Mouse (Mus musculus): Measurements from ENCODE around the gene Tead4. TPM values are rescaled to one million over a fixed set of nuclear protein-coding genes. Genes with fewer than 3 reads are reported as not detected.
"Not testable (repeated sequence)": the region's sequence is repeated elsewhere in the genome, so short reads cannot be mapped to it uniquely, and the experiment has no call there.

Tead4 gene
- total RNA-seq, 1 experiment from 2014 or later: not detected

- ATAC-seq (replicated peaks; ENCODE audit: low read depth, poor library complexity, severe bottlenecking): no peak
Observed at GRCm38 (mm10) chr6:128254551-128254950, 46.1 kb downstream of the Tead4 start.

- ATAC-seq (replicated peaks; ENCODE audit: low read depth, poor library complexity, severe bottlenecking): no peak
Observed at GRCm38 (mm10) chr6:128253111-128253510, 47.5 kb downstream of the Tead4 start.

- ATAC-seq (replicated peaks; ENCODE audit: low read depth, poor library complexity, severe bottlenecking): no peak
Observed at GRCm38 (mm10) chr6:128250596-128250995, 50.0 kb downstream of the Tead4 start.

GRCm38 (mm10) chr6:128237102-128237763 lies 63.4 kb downstream of the Tead4 start:
- 0 out of 2 replicates have a peak, but pooled peaks have one; percentile 9 for ATAC-seq (replicated peaks; ENCODE audit: low read depth, poor library complexity, severe bottlenecking)

GRCm38 (mm10) chr6:128236581-128236980 lies 64.0 kb downstream of the Tead4 start:
- ATAC-seq (replicated peaks; ENCODE audit: low read depth, poor library complexity, severe bottlenecking): no peak

GRCm38 (mm10) chr6:128234206-128234605 lies 66.4 kb downstream of the Tead4 start:
- peak; percentile 64 for ATAC-seq (replicated peaks; ENCODE audit: low read depth, poor library complexity, severe bottlenecking)

GRCm38 (mm10) chr6:128232216-128232615 lies 68.4 kb downstream of the Tead4 start:
- peak; percentile 55 for ATAC-seq (replicated peaks; ENCODE audit: low read depth, poor library complexity, severe bottlenecking)

- ATAC-seq (replicated peaks; ENCODE audit: low read depth, poor library complexity, severe bottlenecking): no peak
Observed at GRCm38 (mm10) chr6:128231741-128232140, 68.9 kb downstream of the Tead4 start.

GRCm38 (mm10) chr6:128227438-128228017 lies 73.1 kb downstream of the Tead4 start:
- ATAC-seq (replicated peaks; ENCODE audit: low read depth, poor library complexity, severe bottlenecking): peak; percentile 59

- ATAC-seq (replicated peaks; ENCODE audit: low read depth, poor library complexity, severe bottlenecking): no peak
Observed at GRCm38 (mm10) chr6:128226941-128227340, 73.7 kb downstream of the Tead4 start.

- ATAC-seq (replicated peaks; ENCODE audit: low read depth, poor library complexity, severe bottlenecking): no peak
Observed at GRCm38 (mm10) chr6:128225846-128226176, 74.8 kb downstream of the Tead4 start.

- ATAC-seq (replicated peaks; ENCODE audit: low read depth, poor library complexity, severe bottlenecking): no peak
Observed at GRCm38 (mm10) chr6:128225009-128225845, 75.4 kb downstream of the Tead4 start.

GRCm38 (mm10) chr6:128223159-128223558 lies 77.5 kb downstream of the Tead4 start:
- ATAC-seq (replicated peaks; ENCODE audit: low read depth, poor library complexity, severe bottlenecking): no peak

GRCm38 (mm10) chr6:128215004-128215403 lies 85.6 kb downstream of the Tead4 start:
- not testable (repeated sequence) for ATAC-seq (replicated peaks; ENCODE audit: low read depth, poor library complexity, severe bottlenecking)

- ATAC-seq (replicated peaks; ENCODE audit: low read depth, poor library complexity, severe bottlenecking): not testable (repeated sequence)
Observed at GRCm38 (mm10) chr6:128209199-128209598, 91.4 kb downstream of the Tead4 start.

GRCm38 (mm10) chr6:128208491-128209170 lies 92.0 kb downstream of the Tead4 start:
- ATAC-seq (replicated peaks; ENCODE audit: low read depth, poor library complexity, severe bottlenecking): no peak

GRCm38 (mm10) chr6:128203557-128203956 lies 97.1 kb downstream of the Tead4 start:
- no peak for ATAC-seq (replicated peaks; ENCODE audit: low read depth, poor library complexity, severe bottlenecking)

- ATAC-seq (replicated peaks; ENCODE audit: low read depth, poor library complexity, severe bottlenecking): peak; percentile 4; the same call in 1 of the 2 replicates
Observed at GRCm38 (mm10) chr6:128200847-128201640, 99.6 kb downstream of the Tead4 start.

GRCm38 (mm10) chr6:128200116-128200846 lies 100.3 kb downstream of the Tead4 start:
- peak; percentile 98 for ATAC-seq (replicated peaks; ENCODE audit: low read depth, poor library complexity, severe bottlenecking)
